ENCODE assay signal across 9 mouse cellular contexts in genomic region chr7:46013266-46014010, GRCm38 (mm10). TPM values are rescaled to one million over a fixed set of nuclear protein-coding genes. Genes with fewer than 3 reads are reported as not detected.
DNase-seq lines count a peak whose midpoint lies in the region; ATAC-seq and TF ChIP-seq lines count a peak whose summit lies in the region.
"Had no signal": no experiment of that assay in that cellular context is flagged by ENCODE, and none has a peak within 500 bp of the region (broad histone marks: within the 10 kb centered on the region; RNA-seq: fewer than 3 reads in every experiment).

No protein-coding gene starts in this region.

- ATAC-seq in hindbrain, embryonic 13.5 days (ENCODE audit: low FRiP score): peak; percentile 60
- ATAC-seq in limb, embryonic 14.5 days (ENCODE audit: low FRiP score, low read depth): peak; percentile 79
- ATAC-seq in neural tube, embryonic 15.5 days (ENCODE audit: low FRiP score): 0 out of 2 replicates have a peak, but pooled peaks have one; percentile 54
- no peak for ATAC-seq in liver, embryonic 12.5 days

- H3K4me1 ChIP-seq in hindbrain, embryonic 13.5 days (replicated peaks): peaks cover 11% of the 10 kb centered on the region
- H3K4me1 ChIP-seq in limb, embryonic 14.5 days (ENCODE audit: control insufficient read depth, insufficient read depth, low read length): peaks cover 10% of the 10 kb centered on the region
- 0 out of 2 replicates have a peak, but pooled peaks cover 8% of the 10 kb centered on the region for H3K4me1 ChIP-seq in neural tube, embryonic 15.5 days
- H3K4me1 ChIP-seq in liver, embryonic 12.5 days: no peaks in the 10 kb centered on the region

- H3K9me3 ChIP-seq in hindbrain, embryonic 13.5 days: no peaks in the 10 kb centered on the region
- no peaks in the 10 kb centered on the region for H3K9me3 ChIP-seq in limb, embryonic 14.5 days (ENCODE audit: control insufficient read depth, low read length)
- H3K9me3 ChIP-seq in neural tube, embryonic 15.5 days (replicated peaks): no peaks in the 10 kb centered on the region
- H3K9me3 ChIP-seq in liver, embryonic 12.5 days (replicated peaks): no peaks in the 10 kb centered on the region

- no peak overlapping the region for H3K4me3 ChIP-seq in hindbrain, embryonic 13.5 days
- H3K4me3 ChIP-seq in limb, embryonic 14.5 days (replicated peaks; ENCODE audit: low read length): no peak overlapping the region
- H3K4me3 ChIP-seq in neural tube, embryonic 15.5 days (replicated peaks): no peak overlapping the region
- no peak overlapping the region for H3K4me3 ChIP-seq in liver, embryonic 12.5 days
- H3K4me3 ChIP-seq: erythroblast, embryonic 14.5 days had no signal

- peak overlapping the region; percentile 53 for H3K9ac ChIP-seq in hindbrain, embryonic 13.5 days
- peak overlapping the region; percentile 12; the same call in 1 of the 2 replicates for H3K9ac ChIP-seq in limb, embryonic 14.5 days (ENCODE audit: low read depth, low read length, severe bottlenecking)
- H3K9ac ChIP-seq in neural tube, embryonic 15.5 days (replicated peaks): no peak overlapping the region
- no peak overlapping the region for H3K9ac ChIP-seq in liver, embryonic 12.5 days

- TF ChIP-seq POLR2A in limb, embryonic 14.5 days (IDR thresholded peaks at IDR 0.05; ENCODE audit: borderline replicate concordance, extremely low read depth, insufficient read depth, insufficient read length): no peak

- H3K4me2 ChIP-seq in hindbrain, embryonic 13.5 days: no peak overlapping the region
- H3K4me2 ChIP-seq in limb, embryonic 14.5 days (replicated peaks; ENCODE audit: low read depth, low read length, severe bottlenecking): no peak overlapping the region
- H3K4me2 ChIP-seq in neural tube, embryonic 15.5 days: no peak overlapping the region
- no peak overlapping the region for H3K4me2 ChIP-seq in liver, embryonic 12.5 days

- no peaks in the 10 kb centered on the region for H3K36me3 ChIP-seq in hindbrain, embryonic 13.5 days
- no peaks in the 10 kb centered on the region for H3K36me3 ChIP-seq in limb, embryonic 14.5 days (ENCODE audit: control insufficient read depth, insufficient read depth, low read length)
- no peaks in the 10 kb centered on the region for H3K36me3 ChIP-seq in neural tube, embryonic 15.5 days
- H3K36me3 ChIP-seq in liver, embryonic 12.5 days: no peaks in the 10 kb centered on the region

- peak; percentile 67 for DNase-seq in ES-CJ7 (ENCODE audit: low read depth, low spot score)
- peak; percentile 27 for DNase-seq in adipocyte (ENCODE audit: low spot score)
- peak; percentile 67 for DNase-seq in forelimb bud, embryonic 11.5 days (ENCODE audit: low read depth, low spot score)
- peak; percentile 82 for DNase-seq in limb, embryonic 14.5 days (ENCODE audit: low spot score)
- DNase-seq in cerebellum, postnatal 36 days: no peak

- peaks cover 2% of the 10 kb centered on the region; the same call in 1 of the 2 replicates for H3K27me3 ChIP-seq in hindbrain, embryonic 13.5 days
- H3K27me3 ChIP-seq in limb, embryonic 14.5 days (ENCODE audit: control insufficient read depth, insufficient read depth, low read length): no peaks in the 10 kb centered on the region
- no peaks in the 10 kb centered on the region for H3K27me3 ChIP-seq in neural tube, embryonic 15.5 days (replicated peaks)
- no peaks in the 10 kb centered on the region for H3K27me3 ChIP-seq in liver, embryonic 12.5 days (replicated peaks)

- peak overlapping the region; percentile 60; the same call in 1 of the 2 replicates for H3K27ac ChIP-seq in hindbrain, embryonic 13.5 days
- H3K27ac ChIP-seq in limb, embryonic 14.5 days (replicated peaks; ENCODE audit: low read depth, low read length): peak overlapping the region; percentile 52; the same call in 1 of the 2 replicates
- H3K27ac ChIP-seq in neural tube, embryonic 15.5 days (replicated peaks): peak overlapping the region; percentile 33
- H3K27ac ChIP-seq in liver, embryonic 12.5 days: no peak overlapping the region

- 17% methylated on average over 9 of the region's 9 CpGs for WGBS in hindbrain, embryonic 13.5 days
- WGBS in limb, embryonic 14.5 days: 16% methylated on average over 9 of the region's 9 CpGs
- WGBS in neural tube, embryonic 15.5 days: 22% methylated on average over 9 of the region's 9 CpGs
- WGBS in liver, embryonic 12.5 days (ENCODE audit: insufficient replicate concordance): 38% methylated on average over 9 of the region's 9 CpGs

RNA-seq across cellular contexts. Expression of gene Abcc6, which starts 16.7 kb away (rescaled TPM):
- polyA plus RNA-seq in hindbrain, embryonic 13.5 days (2015; fragmentation: Nextera tagmentation; extraction: Ambion mirVana): 0.23 and 0.40 TPM in 2 replicates
- 1.2 and 2.2 TPM in 2 replicates for polyA plus RNA-seq in limb, embryonic 14.5 days (2012; rRNA removed)
- 0.18 and 0.30 TPM in 2 replicates for polyA plus RNA-seq in limb, embryonic 14.5 days (2014; fragmentation: Nextera tagmentation; extraction: Ambion mirVana)
- polyA plus RNA-seq in neural tube, embryonic 15.5 days (2015; fragmentation: Nextera tagmentation; extraction: Ambion mirVana): 0.56 and 0.75 TPM in 2 replicates
- 4.9 and 5.3 TPM in 2 replicates for polyA plus RNA-seq in liver, embryonic 12.5 days (2016; fragmentation: Nextera tagmentation; extraction: Ambion mirVana)

RNA-seq across cellular contexts. Expression of gene Nomo1, which starts 20.1 kb away (rescaled TPM):
- 37.2 and 37.7 TPM in 2 replicates for polyA plus RNA-seq in hindbrain, embryonic 13.5 days (2015; fragmentation: Nextera tagmentation; extraction: Ambion mirVana)
- 38.8 and 39.5 TPM in 2 replicates for polyA plus RNA-seq in limb, embryonic 14.5 days (2012; rRNA removed)
- polyA plus RNA-seq in limb, embryonic 14.5 days (2014; fragmentation: Nextera tagmentation; extraction: Ambion mirVana): 21.2 and 22.1 TPM in 2 replicates
- 43.6 and 48.0 TPM in 2 replicates for polyA plus RNA-seq in neural tube, embryonic 15.5 days (2015; fragmentation: Nextera tagmentation; extraction: Ambion mirVana)
- 48.0 and 52.5 TPM in 2 replicates for polyA plus RNA-seq in liver, embryonic 12.5 days (2016; fragmentation: Nextera tagmentation; extraction: Ambion mirVana)

Comparison
In these comparisons a context has a peak if more than half of its experiments do, and no peak if none do; other contexts are left out.
1. DNase-seq: peak in ES-CJ7 (single experiment), adipocyte (single experiment), forelimb bud, embryonic 11.5 days (single experiment) and limb, embryonic 14.5 days (single experiment); none in cerebellum, postnatal 36 days (0 of 2).
2. H3K9ac ChIP-seq: peak in hindbrain, embryonic 13.5 days (single experiment) and limb, embryonic 14.5 days (single experiment); none in neural tube, embryonic 15.5 days (single experiment) and liver, embryonic 12.5 days (single experiment).